Mouse (Mus musculus): ENCODE measurements around the gene Nono. TPM values are rescaled to one million over a fixed set of nuclear protein-coding genes. Genes with fewer than 3 reads are reported as not detected.
"Not testable (repeated sequence)": the region's sequence is repeated elsewhere in the genome, so short reads cannot be mapped to it uniquely, and the experiment has no call there.

The Nono gene
- polyA plus RNA-seq, 1 experiment from 2014 or later = 558 TPM

GRCm38 (mm10) chrX:101420700-101421095 is 8.4 kb upstream of the Nono start, which contains the start of gene Zmym3:
TSS of gene Zmym3 (minus strand) at chrX:101420849.
- ATAC-seq = no peak
- Histone ChIP-seq H3K27ac (peak within 1 kb of the TSS; percentile 72), H3K4me1 (peaks cover 15% of the 10 kb centered on the region), H3K9ac (peak within 1 kb of the TSS; percentile 59), H3K9me3 (replicated peaks) (no peaks in the 10 kb centered on the region), H3K36me3 (ENCODE audit: poor library complexity, severe bottlenecking) (peaks cover 3% of the 10 kb centered on the region), H3K27me3 (no peaks in the 10 kb centered on the region), H3K4me2 (peak within 1 kb of the TSS; percentile 64), H3K4me3 (peak within 1 kb of the TSS; percentile 54)
- 23% methylated on average over 4 of the region's 4 CpGs for WGBS

- no peak for ATAC-seq
- no peak overlapping the region for H3K27ac ChIP-seq
- H3K36me3 ChIP-seq (ENCODE audit: poor library complexity, severe bottlenecking) = no peaks in the 10 kb centered on the region
- no peak overlapping the region for H3K9ac ChIP-seq
- H3K9me3 ChIP-seq (replicated peaks) = no peaks in the 10 kb centered on the region
- no peak overlapping the region for H3K4me3 ChIP-seq
- peaks cover 7% of the 10 kb centered on the region for H3K4me1 ChIP-seq
- H3K27me3 ChIP-seq = no peaks in the 10 kb centered on the region
- H3K4me2 ChIP-seq = no peak overlapping the region
- 86% methylated on average over 2 of the region's 2 CpGs for WGBS
These were observed 5.7 kb upstream of the Nono start for GRCm38 (mm10) chrX:101423462-101423861.

- ATAC-seq = no peak
- Histone ChIP-seq H3K9ac (no peak overlapping the region), H3K27me3 (no peaks in the 10 kb centered on the region), H3K4me2 (no peak overlapping the region), H3K4me1 (peaks cover 18% of the 10 kb centered on the region), H3K36me3 (ENCODE audit: poor library complexity, severe bottlenecking) (peaks cover 12% of the 10 kb centered on the region; the same call in 1 of the 2 replicates), H3K27ac (no peak overlapping the region), H3K4me3 (no peak overlapping the region), H3K9me3 (replicated peaks) (no peaks in the 10 kb centered on the region)
- 0% methylated on average over 1 of the region's 1 CpGs for WGBS
These were observed 1.3 kb upstream of the Nono start for GRCm38 (mm10) chrX:101427774-101428173.

GRCm38 (mm10) chrX:101428785-101429141 is 355 bp upstream of the Nono start:
- 19% methylated on average over 7 of the region's 7 CpGs for WGBS
- Histone ChIP-seq H3K4me1 (peaks cover 18% of the 10 kb centered on the region), H3K9ac (0 out of 2 replicates have a peak overlapping the region, but pooled peaks have one; percentile 46), H3K4me2 (peak overlapping the region; percentile 51), H3K9me3 (replicated peaks) (no peaks in the 10 kb centered on the region), H3K36me3 (ENCODE audit: poor library complexity, severe bottlenecking) (peaks cover 17% of the 10 kb centered on the region; the same call in 1 of the 2 replicates), H3K27me3 (no peaks in the 10 kb centered on the region), H3K4me3 (peak overlapping the region; percentile 65), H3K27ac (peak overlapping the region; percentile 90)
- ATAC-seq = peak; percentile 4; the same call in 1 of the 2 replicates

GRCm38 (mm10) chrX:101429976-101430375 is 858 bp downstream of the Nono start:
- no peaks in the 10 kb centered on the region for H3K9me3 ChIP-seq (replicated peaks)
- WGBS = 21% methylated on average over 14 of the region's 14 CpGs
- peak overlapping the region; percentile 62 for H3K4me2 ChIP-seq
- peak overlapping the region; percentile 65 for H3K4me3 ChIP-seq
- H3K27ac ChIP-seq = peak overlapping the region; percentile 96
- H3K36me3 ChIP-seq (ENCODE audit: poor library complexity, severe bottlenecking) = peaks cover 17% of the 10 kb centered on the region; the same call in 1 of the 2 replicates
- H3K4me1 ChIP-seq = peaks cover 18% of the 10 kb centered on the region
- no peaks in the 10 kb centered on the region for H3K27me3 ChIP-seq
- ATAC-seq = peak; percentile 57
- peak overlapping the region; percentile 87 for H3K9ac ChIP-seq

DNA sequence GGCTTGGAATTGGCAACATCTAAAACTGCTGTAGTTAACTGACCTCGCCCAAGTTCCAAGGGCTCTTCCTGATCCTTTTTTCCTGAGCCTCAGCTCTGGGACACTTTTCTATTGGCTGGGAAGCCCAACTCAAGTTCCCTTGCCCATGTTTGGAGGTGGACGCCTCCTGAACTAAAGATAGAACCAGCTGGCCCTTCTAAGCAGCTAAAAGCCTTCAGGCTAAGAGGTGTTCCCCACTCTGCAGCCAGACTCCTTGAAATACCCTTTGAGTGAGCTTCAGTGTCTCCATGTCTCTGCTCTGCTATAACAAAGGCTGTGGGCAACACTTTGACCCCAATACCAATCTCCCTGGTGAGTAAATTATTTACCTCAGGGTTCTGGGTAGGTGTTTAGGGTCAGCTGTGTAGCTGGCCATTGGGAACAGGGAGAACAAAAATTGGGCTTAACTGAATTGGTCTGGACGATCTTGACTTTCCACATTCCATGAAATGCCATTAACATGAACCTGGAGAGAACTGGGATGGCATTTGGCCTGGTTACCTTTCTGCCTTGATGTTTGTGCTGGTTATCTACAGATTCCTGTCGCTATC is 19.9 kb downstream of the Nono start, which contains the start of gene Itgb1bp2:
TSS of gene Itgb1bp2 (plus strand) at position 203 of the 590 bp plus-strand sequence.
- no peak within 1 kb of the TSS for H3K9ac ChIP-seq
- no peak within 1 kb of the TSS for H3K4me2 ChIP-seq
- no peaks in the 10 kb centered on the region for H3K4me1 ChIP-seq
- H3K4me3 ChIP-seq = no peak within 1 kb of the TSS
- 76% methylated on average over 4 of the region's 4 CpGs for WGBS
- no peak for ATAC-seq
- no peaks in the 10 kb centered on the region for H3K27me3 ChIP-seq
- no peaks in the 10 kb centered on the region for H3K9me3 ChIP-seq (replicated peaks)
- H3K36me3 ChIP-seq (ENCODE audit: poor library complexity, severe bottlenecking) = peaks cover 84% of the 10 kb centered on the region
- H3K27ac ChIP-seq = no peak within 1 kb of the TSS

- 67% methylated on average over 1 of the region's 1 CpGs for WGBS
- peaks cover 64% of the 10 kb centered on the region for H3K36me3 ChIP-seq (ENCODE audit: poor library complexity, severe bottlenecking)
- ATAC-seq = no peak
These were observed 22.0 kb downstream of the Nono start for GRCm38 (mm10) chrX:101451147-101451546.

DNA sequence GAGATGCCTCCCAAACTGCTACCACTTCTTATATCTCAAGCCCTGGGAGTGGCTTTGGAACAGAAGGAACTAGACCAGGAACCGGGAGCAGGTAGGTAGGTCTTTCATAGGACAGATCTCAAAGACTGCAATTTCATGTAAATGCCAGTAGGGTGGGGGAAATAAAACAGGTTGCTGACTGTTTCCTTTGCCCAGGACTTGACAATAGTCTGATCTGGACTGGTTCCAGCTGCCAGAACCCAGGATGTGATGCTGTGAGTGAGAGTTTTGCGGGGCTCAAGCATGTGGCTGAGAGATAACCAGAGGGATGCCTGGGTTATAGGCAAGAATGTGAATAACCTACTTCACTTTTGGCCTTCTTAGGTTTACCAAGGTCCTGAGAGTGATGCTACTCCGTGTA is 22.5 kb downstream of the Nono start:
- H3K9ac ChIP-seq = no peak overlapping the region
- H3K4me3 ChIP-seq = no peak overlapping the region
- ATAC-seq = no peak
- peaks cover 60% of the 10 kb centered on the region for H3K36me3 ChIP-seq (ENCODE audit: poor library complexity, severe bottlenecking)
- no peaks in the 10 kb centered on the region for H3K27me3 ChIP-seq
- no peak overlapping the region for H3K27ac ChIP-seq
- WGBS = 80% methylated on average over 3 of the region's 3 CpGs
- H3K4me1 ChIP-seq = no peaks in the 10 kb centered on the region
- no peak overlapping the region for H3K4me2 ChIP-seq
- H3K9me3 ChIP-seq (replicated peaks) = no peaks in the 10 kb centered on the region

More at GRCm38 (mm10) chrX:101451147-101451546, 22.0 kb downstream of the Nono start:
- Histone ChIP-seq H3K9ac (no peak overlapping the region), H3K27ac (no peak overlapping the region), H3K4me3 (no peak overlapping the region), H3K9me3 (replicated peaks) (no peaks in the 10 kb centered on the region), H3K4me1 (no peaks in the 10 kb centered on the region), H3K4me2 (no peak overlapping the region), H3K27me3 (no peaks in the 10 kb centered on the region)

DNA sequence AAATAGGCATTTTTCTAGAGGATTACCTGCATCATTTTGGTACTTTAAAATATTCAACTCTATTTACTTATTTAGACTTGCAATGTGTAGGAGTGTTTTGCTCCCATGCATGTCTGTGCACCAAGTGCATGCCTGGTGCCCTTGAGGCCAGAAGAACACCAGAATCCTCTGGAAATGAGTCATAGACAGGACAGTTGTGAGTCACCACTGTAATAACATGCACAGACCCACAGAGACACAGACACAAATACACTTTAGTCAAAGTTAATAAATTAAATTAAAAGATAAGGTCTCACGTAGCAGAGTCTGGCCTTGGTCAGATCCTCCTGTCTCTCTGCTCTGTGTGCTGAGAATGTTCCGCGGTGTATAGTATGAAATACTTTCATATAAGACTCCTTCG is 43.1 kb downstream of the Nono start:
- Histone ChIP-seq H3K9ac (no peak overlapping the region), H3K4me3 (no peak overlapping the region), H3K4me1 (no peaks in the 10 kb centered on the region), H3K4me2 (no peak overlapping the region), H3K27ac (no peak overlapping the region), H3K27me3 (no peaks in the 10 kb centered on the region), H3K36me3 (ENCODE audit: poor library complexity, severe bottlenecking) (peaks cover 23% of the 10 kb centered on the region), H3K9me3 (replicated peaks) (no peaks in the 10 kb centered on the region)
- WGBS = 95% methylated on average over 4 of the region's 4 CpGs
- ATAC-seq = no peak

GRCm38 (mm10) chrX:101481604-101482350 is 52.7 kb downstream of the Nono start:
- WGBS = 81% methylated on average over 6 of the region's 6 CpGs
- peaks cover 25% of the 10 kb centered on the region for H3K36me3 ChIP-seq (ENCODE audit: poor library complexity, severe bottlenecking)
- ATAC-seq = no peak

DNA sequence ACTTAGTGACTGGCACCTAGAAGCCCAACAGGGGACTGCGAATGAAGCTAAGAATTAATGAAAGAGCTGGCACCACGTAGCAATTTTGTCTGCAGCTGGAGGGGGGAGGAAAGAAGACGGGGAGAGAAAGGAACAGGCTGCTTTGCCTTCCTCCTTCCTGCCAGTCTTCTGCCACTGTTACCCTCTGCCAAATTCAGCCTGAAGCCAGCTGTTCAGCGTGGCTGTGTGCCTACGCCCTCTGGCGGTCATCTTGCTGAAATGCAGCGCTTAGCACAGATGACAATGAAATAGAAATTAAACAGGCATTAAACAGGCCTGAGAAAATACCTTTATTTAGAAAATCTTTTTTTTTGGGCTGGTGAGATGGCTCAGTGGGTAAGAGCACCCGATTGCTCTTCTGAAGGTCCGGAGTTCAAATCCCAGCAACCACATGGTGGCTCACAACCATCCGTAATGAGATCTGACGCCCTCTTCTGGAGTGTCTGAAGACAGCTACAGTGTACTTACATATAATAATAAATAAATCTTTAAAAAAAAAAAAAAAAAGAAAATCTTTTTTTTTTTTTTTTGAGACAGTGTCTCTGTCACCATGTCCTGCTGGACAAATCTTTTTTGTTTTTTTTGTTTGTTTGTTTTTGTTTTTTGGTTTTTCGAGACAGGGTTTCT is 57.5 kb downstream of the Nono start:
- not testable (repeated sequence) for H3K9ac ChIP-seq; H3K4me1 ChIP-seq; H3K36me3 ChIP-seq (ENCODE audit: poor library complexity, severe bottlenecking); H3K27ac ChIP-seq; H3K27me3 ChIP-seq; H3K9me3 ChIP-seq (replicated peaks); H3K4me3 ChIP-seq; H3K4me2 ChIP-seq
- WGBS = 27% methylated on average over 11 of the region's 12 CpGs
- peak; percentile 77 for ATAC-seq

More at GRCm38 (mm10) chrX:101481604-101482350, 52.7 kb downstream of the Nono start:
- Histone ChIP-seq H3K9me3 (replicated peaks) (no peaks in the 10 kb centered on the region), H3K4me1 (no peaks in the 10 kb centered on the region), H3K9ac (no peak overlapping the region), H3K27ac (no peak overlapping the region), H3K4me2 (no peak overlapping the region), H3K4me3 (no peak overlapping the region), H3K27me3 (no peaks in the 10 kb centered on the region)
